Mouse (Mus musculus) midbrain, embryonic 15.5 days (tissue): ENCODE measurements around the gene Ccdc103. TPM values are rescaled to one million over a fixed set of nuclear protein-coding genes. Genes with fewer than 3 reads are reported as not detected.

Experiments used
- ATAC-seq: fragments of 200-750 bp; cut with Nextera tagmentation; replicated peaks from 2 replicates; pipeline ENCODE4 v1.8.0; 2017; ENCODE audit warnings: moderate TSS enrichment
- H3K27ac ChIP-seq: fragments of 300-500 bp; sonication (generic); 2 replicates; pipeline ENCODE4 v1.5.1; 2015; ENCODE audit warnings: mild to moderate bottlenecking, inconsistent platforms
- H3K27me3 ChIP-seq: fragments of 300-500 bp; sonication (generic); replicated peaks from 2 replicates; pipeline ENCODE4 v1.6.1; 2015; ENCODE audit warnings: inconsistent platforms
- H3K36me3 ChIP-seq: fragments of 300-500 bp; sonication (generic); replicated peaks from 2 replicates; pipeline ENCODE4 v1.6.1; 2015; ENCODE audit warnings: inconsistent platforms
- H3K4me1 ChIP-seq: fragments of 300-500 bp; sonication (generic); 2 replicates; pipeline ENCODE4 v1.6.1; 2015; ENCODE audit warnings: inconsistent platforms
- H3K4me2 ChIP-seq: fragments of 300-500 bp; sonication (generic); 2 replicates; pipeline ENCODE4 v1.6.1; 2015; ENCODE audit warnings: inconsistent platforms, mild to moderate bottlenecking, moderate library complexity
- H3K4me3 ChIP-seq: fragments of 300-500 bp; sonication (generic); 2 replicates; pipeline ENCODE4 v1.5.1; 2015; ENCODE audit warnings: mild to moderate bottlenecking, inconsistent platforms
- H3K9ac ChIP-seq: fragments of 300-500 bp; sonication (generic); 2 replicates; pipeline ENCODE4 v1.6.1; 2015; ENCODE audit warnings: mild to moderate bottlenecking, inconsistent platforms
- H3K9me3 ChIP-seq: fragments of 300-500 bp; sonication (generic); 2 replicates; pipeline ENCODE4 v1.6.1; 2016; ENCODE audit warnings: inconsistent platforms
- WGBS: fragments of 180-500 bp; shearing (Covaris S2); methylation state at CpG from one replicate; pipeline ENCODE4 v1.1.7; 2015; ENCODE audit warnings: mixed read lengths; 5-methylcytosine and 5-hydroxymethylcytosine counted together
- polyA plus RNA-seq: library from polyadenylated mRNA; unstranded; fragments of >200 nt; fragmentation: Nextera tagmentation; extraction: Ambion mirVana; gene quantifications from 2 replicates; pipeline ENCODE4 v1.2.1, GENCODE M21; 2015

Gene Ccdc103
- polyA plus RNA-seq, 1 experiment from 2014 or later = 2.0 TPM

DNA sequence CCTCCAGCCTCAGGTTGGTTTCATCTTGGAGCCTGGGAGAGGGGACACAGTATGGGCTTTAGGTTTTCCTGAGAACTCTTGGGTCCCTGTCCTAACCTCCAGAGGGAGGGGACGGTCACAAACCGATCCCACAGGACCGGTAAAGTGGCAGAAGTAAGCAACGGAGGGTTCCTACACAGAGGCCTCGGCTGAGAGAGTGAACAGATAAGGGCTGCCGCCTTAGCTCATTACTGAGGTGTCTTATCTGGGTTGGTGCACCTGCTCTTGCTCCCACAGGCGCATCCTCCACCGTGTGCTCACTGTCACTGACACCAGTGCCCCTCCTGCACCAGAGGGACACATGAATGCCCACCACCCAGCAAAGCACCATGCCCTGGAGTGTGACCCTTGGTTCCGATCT, 14.8 kb downstream of the Ccdc103 start:
- H3K27me3 ChIP-seq = peaks cover 39% of the 10 kb centered on the region
- no peak overlapping the region for H3K4me2 ChIP-seq

DNA sequence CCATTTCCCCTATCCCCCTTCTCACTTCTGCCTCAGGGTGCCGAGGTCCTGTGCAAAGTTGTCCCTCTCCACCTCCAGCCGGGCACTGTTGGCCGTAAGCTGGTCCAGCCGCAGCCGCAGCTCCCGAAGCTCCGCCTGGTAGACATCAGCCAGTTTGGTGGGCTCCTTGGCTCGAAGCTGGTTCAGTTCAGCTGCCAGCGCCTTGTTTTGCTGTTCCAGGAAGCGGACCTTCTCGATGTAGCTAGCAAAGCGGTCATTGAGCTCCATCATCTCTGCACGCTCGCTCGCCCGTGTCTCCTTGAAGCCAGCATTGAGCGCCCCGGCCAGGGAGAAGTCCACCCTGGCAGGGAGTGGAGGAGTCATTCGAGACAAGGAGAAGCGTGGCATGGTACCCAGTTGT, 15.6 kb downstream of the Ccdc103 start:
- no peak overlapping the region for H3K27ac ChIP-seq
- no peak overlapping the region for H3K4me3 ChIP-seq
- no peak overlapping the region for H3K4me2 ChIP-seq
- 81% methylated on average over 20 of the region's 20 CpGs for WGBS
- H3K9me3 ChIP-seq = no peaks in the 10 kb centered on the region
- ATAC-seq = no peak
- no peak overlapping the region for H3K9ac ChIP-seq
- peaks cover 37% of the 10 kb centered on the region for H3K27me3 ChIP-seq
- H3K36me3 ChIP-seq = no peaks in the 10 kb centered on the region
- peaks cover 6% of the 10 kb centered on the region; the same call in 1 of the 2 replicates for H3K4me1 ChIP-seq

More for the DNA sequence above, 14.8 kb downstream of the Ccdc103 start:
- Histone ChIP-seq H3K36me3 (no peaks in the 10 kb centered on the region), H3K9me3 (no peaks in the 10 kb centered on the region), H3K27ac (no peak overlapping the region), H3K4me3 (no peak overlapping the region), H3K4me1 (peaks cover 6% of the 10 kb centered on the region; the same call in 1 of the 2 replicates), H3K9ac (no peak overlapping the region)
- ATAC-seq = no peak
- 82% methylated on average over 9 of the region's 9 CpGs for WGBS

DNA sequence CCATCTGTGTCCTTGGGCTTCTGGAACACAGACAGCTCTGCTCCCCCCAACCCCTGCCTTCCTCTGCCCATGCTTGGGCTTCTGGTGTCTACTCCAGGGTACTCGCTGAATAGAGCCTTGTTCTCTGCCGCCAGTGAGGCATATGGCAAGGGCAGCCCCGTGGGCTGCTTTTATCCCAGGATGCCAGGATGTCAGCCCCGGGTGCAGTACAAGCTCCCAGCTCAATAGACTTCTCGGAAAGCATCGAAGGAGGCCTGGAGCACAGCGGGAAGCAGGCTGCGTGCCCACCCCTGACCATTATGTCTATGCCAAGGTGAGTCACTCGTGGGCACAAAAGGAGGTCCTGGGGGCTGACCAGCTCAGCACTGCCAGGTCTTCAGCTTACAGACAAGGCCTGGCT, 17.4 kb downstream of the Ccdc103 start:
- H3K36me3 ChIP-seq = no peaks in the 10 kb centered on the region
- no peak overlapping the region for H3K4me2 ChIP-seq
- H3K27ac ChIP-seq = no peak overlapping the region
- no peak overlapping the region for H3K9ac ChIP-seq
- peak; percentile 63 for ATAC-seq
- no peak overlapping the region for H3K4me3 ChIP-seq
- WGBS = 60% methylated on average over 9 of the region's 9 CpGs
- H3K9me3 ChIP-seq = no peaks in the 10 kb centered on the region
- H3K27me3 ChIP-seq = peaks cover 21% of the 10 kb centered on the region
- H3K4me1 ChIP-seq = peaks cover under 1% of the 10 kb centered on the region; the same call in 1 of the 2 replicates

DNA sequence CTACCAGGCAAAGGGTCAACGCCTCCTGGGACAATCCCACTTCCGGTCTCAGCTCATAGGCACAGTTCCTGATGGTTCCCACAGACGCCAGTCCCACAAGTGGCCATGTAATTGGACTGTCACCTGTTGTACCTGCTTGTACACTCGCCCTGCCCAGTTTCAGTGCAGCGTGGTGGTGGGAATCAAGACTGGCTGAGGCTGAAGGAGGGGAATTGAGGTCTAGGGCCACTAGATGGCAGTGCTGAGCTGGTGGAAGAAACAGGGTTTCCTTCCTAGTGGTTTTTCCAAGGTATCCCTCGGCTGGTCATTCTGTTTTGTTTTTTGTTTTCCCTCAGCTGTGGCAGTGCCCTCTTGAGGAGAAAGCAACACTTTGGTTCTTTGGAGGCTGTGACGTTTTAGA, 19.8 kb downstream of the Ccdc103 start, which contains the start of gene Gfap:
Gene Gfap, minus strand, starts transcription at position 150 of the 400 bp plus-strand sequence.
- 14% methylated on average over 7 of the region's 7 CpGs for WGBS

DNA sequence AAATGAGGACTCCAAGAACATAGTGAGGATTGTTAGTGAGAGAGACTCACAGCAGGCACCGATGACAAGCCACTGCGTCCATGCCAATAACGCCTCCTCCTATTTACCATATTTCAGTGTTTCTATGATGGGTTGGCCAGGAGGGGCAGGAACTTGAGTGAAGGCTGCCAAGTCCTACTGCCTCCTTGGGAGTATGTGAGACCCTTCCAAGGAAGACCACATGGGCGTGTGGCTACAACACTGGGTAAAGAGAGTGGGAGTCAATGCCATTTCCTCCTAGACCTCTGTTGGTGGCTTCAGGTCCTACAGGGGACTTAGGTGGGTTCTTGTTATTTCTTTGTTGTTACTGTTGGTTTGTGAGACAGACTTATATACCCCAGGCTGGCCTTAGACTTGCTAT, 20.2 kb downstream of the Ccdc103 start:
- H3K4me1 ChIP-seq = no peaks in the 10 kb centered on the region
- H3K9ac ChIP-seq = no peak overlapping the region
- H3K4me3 ChIP-seq = no peak overlapping the region
- no peaks in the 10 kb centered on the region for H3K9me3 ChIP-seq
- H3K27ac ChIP-seq = no peak overlapping the region
- no peak overlapping the region for H3K4me2 ChIP-seq
- 61% methylated on average over 4 of the region's 4 CpGs for WGBS
- no peaks in the 10 kb centered on the region for H3K27me3 ChIP-seq
- 0 out of 2 replicates have a peak, but pooled peaks have one; percentile 39 for ATAC-seq
- H3K36me3 ChIP-seq = no peaks in the 10 kb centered on the region

More for the DNA sequence above, 19.8 kb downstream of the Ccdc103 start, which contains the start of gene Gfap:
- Histone ChIP-seq H3K36me3 (no peaks in the 10 kb centered on the region), H3K27ac (no peak within 1 kb of the TSS), H3K9ac (no peak within 1 kb of the TSS), H3K9me3 (no peaks in the 10 kb centered on the region), H3K4me3 (no peak within 1 kb of the TSS), H3K27me3 (no peaks in the 10 kb centered on the region), H3K4me1 (no peaks in the 10 kb centered on the region), H3K4me2 (no peak within 1 kb of the TSS)
- ATAC-seq = 0 out of 2 replicates have a peak, but pooled peaks have one; percentile 30

DNA sequence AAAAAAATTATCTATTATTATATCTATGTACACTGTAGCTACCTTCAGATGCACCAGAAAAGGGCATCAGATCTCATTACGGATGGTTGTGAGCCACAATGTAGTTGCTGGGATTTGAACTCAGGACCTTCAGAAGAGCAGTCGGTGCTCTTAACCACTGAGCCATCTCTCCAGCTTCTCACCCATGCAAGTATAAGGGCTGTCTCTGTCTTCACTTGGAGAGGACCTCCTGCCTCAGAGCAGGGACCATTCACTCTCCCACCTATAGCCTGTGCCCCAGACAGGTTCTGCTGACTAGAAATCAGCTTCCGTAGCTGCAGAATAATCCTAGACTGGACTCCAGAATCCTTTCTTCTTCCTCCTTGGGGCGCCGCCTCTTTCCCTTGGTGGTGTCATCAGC, 21.1 kb downstream of the Ccdc103 start:
- Histone ChIP-seq H3K4me2 (no peak overlapping the region), H3K27me3 (no peaks in the 10 kb centered on the region), H3K27ac (no peak overlapping the region), H3K9me3 (no peaks in the 10 kb centered on the region), H3K4me1 (no peaks in the 10 kb centered on the region), H3K36me3 (no peaks in the 10 kb centered on the region), H3K9ac (no peak overlapping the region), H3K4me3 (no peak overlapping the region)
- ATAC-seq = no peak
- 71% methylated on average over 5 of the region's 5 CpGs for WGBS

DNA sequence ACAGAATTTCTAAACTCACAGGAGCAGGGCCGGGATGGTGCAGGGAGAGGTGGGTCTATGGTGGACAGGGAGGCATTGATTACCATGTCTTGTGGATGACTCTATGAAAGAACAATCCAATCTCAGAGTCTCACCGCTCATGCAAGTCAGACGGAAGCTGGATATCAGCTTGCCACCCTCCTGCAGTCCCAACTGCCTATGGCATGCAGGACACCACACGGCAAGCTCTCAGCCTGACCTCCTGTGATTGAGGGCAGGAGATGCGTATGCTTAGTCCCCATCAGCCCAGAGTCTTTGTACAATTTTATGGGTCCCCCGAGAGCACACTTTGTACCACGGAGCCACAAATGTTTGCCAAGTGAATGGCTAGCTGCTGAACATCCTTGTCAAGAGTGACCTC, 22.6 kb downstream of the Ccdc103 start:
- H3K27me3 ChIP-seq = no peaks in the 10 kb centered on the region
- WGBS = 79% methylated on average over 7 of the region's 7 CpGs
- no peaks in the 10 kb centered on the region for H3K9me3 ChIP-seq
- no peaks in the 10 kb centered on the region for H3K36me3 ChIP-seq
- no peaks in the 10 kb centered on the region for H3K4me1 ChIP-seq
- H3K4me2 ChIP-seq = no peak overlapping the region
- no peak overlapping the region for H3K4me3 ChIP-seq
- no peak for ATAC-seq
- H3K9ac ChIP-seq = no peak overlapping the region
- no peak overlapping the region for H3K27ac ChIP-seq

DNA sequence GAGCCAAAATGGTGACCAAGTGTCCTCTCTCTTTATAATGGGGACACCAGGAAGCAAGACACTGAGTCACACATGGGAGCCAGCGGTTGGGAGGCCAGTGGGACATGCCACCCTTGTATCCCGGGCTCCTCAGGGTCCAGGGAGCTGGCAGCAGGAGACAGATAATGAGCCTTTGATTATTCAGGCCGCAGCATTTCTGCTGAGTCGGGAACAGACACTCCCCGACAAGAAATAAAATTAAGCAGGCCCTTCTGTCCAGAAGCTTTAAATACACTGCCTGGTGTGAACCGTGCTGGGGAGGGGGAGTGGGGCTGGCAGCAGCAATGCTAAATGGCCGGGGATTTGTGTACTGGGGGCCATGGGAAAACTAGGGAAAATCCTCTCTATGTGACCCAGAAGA, 30.4 kb downstream of the Ccdc103 start:
- Histone ChIP-seq H3K9me3 (no peaks in the 10 kb centered on the region), H3K4me3 (no peak overlapping the region), H3K27me3 (no peaks in the 10 kb centered on the region), H3K4me2 (no peak overlapping the region), H3K27ac (no peak overlapping the region), H3K9ac (no peak overlapping the region), H3K36me3 (no peaks in the 10 kb centered on the region), H3K4me1 (no peaks in the 10 kb centered on the region)
- no peak for ATAC-seq
- 72% methylated on average over 7 of the region's 7 CpGs for WGBS

DNA sequence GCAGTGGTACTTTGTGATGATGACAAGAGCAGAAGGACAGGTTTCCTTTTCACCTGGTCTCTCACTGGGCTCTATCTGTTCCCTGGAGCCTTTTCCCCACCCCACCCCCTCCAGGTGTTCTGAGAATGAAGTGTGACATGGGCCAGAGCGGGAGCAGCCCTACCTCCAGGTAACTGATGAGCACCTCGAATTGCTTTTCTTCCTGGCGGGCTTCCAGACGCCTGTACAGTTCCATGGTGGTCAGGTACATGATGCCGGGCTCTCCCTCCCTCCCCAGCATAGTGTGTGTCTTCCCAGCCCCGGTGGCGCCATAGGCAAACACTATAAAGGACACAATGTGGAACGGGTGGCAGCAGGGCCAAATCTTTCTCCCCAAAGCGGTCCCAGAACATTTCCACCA, 34.4 kb downstream of the Ccdc103 start:
- H3K27ac ChIP-seq = no peak overlapping the region
- H3K4me2 ChIP-seq = no peak overlapping the region
- H3K4me1 ChIP-seq = no peaks in the 10 kb centered on the region
- no peaks in the 10 kb centered on the region for H3K36me3 ChIP-seq
- 93% methylated on average over 9 of the region's 9 CpGs for WGBS
- no peak overlapping the region for H3K4me3 ChIP-seq
- ATAC-seq = no peak
- H3K9me3 ChIP-seq = no peaks in the 10 kb centered on the region
- no peaks in the 10 kb centered on the region for H3K27me3 ChIP-seq
- no peak overlapping the region for H3K9ac ChIP-seq

DNA sequence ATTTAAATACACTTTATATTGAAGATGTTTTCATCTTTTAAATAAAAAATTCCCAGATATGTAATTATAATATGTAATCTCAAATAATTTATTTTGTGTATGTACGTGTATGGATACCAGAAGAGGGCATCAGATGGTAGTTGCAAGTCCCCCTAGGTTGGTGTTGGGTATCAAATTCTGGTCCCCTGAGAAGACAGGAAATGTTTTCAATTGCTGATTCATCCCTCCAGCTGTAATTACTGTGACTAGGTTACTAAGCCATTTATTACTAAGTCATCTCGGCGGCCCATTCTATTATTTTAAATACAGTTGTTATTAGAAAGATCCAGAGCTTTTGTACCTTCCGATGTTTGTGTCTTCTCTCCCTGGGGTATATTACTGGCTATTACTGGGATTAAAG, 37.1 kb downstream of the Ccdc103 start:
- H3K4me1 ChIP-seq = peaks cover 9% of the 10 kb centered on the region
- ATAC-seq = no peak
- WGBS = 76% methylated on average over 4 of the region's 4 CpGs

DNA sequence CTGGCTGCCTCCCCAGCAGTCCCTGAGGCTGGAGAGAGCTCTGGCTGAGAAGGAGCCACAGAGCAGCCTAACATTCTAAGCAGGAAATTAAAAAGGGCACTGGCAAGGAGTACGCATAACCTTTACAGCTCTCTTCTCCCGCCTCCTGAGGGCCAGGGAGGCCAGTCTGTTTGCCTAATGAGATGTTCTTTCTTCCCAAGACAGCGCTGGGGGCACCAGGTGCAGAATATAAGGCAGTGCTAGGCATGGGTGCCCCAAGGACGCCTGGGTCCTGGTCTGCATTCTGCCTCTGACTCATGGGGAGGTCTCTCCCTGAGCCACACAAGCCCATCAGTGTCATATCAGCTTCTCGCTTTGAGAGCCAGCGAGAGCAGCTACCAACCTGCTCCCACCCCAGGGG, 40.5 kb downstream of the Ccdc103 start:
- Histone ChIP-seq H3K4me1 (peaks cover 18% of the 10 kb centered on the region), H3K9ac (no peak overlapping the region), H3K4me3 (no peak overlapping the region), H3K4me2 (peak overlapping the region; percentile 10; the same call in 1 of the 2 replicates), H3K27me3 (no peaks in the 10 kb centered on the region; the same call in 1 of the 2 replicates), H3K9me3 (no peaks in the 10 kb centered on the region), H3K27ac (no peak overlapping the region), H3K36me3 (no peaks in the 10 kb centered on the region)
- ATAC-seq = no peak
- WGBS = 61% methylated on average over 6 of the region's 6 CpGs

More for the DNA sequence above, 37.1 kb downstream of the Ccdc103 start:
- no peaks in the 10 kb centered on the region for H3K36me3 ChIP-seq
- no peaks in the 10 kb centered on the region; the same call in 1 of the 2 replicates for H3K27me3 ChIP-seq
- no peaks in the 10 kb centered on the region for H3K9me3 ChIP-seq
- H3K9ac ChIP-seq = no peak overlapping the region
- no peak overlapping the region for H3K4me3 ChIP-seq
- no peak overlapping the region for H3K27ac ChIP-seq
- no peak overlapping the region for H3K4me2 ChIP-seq

DNA sequence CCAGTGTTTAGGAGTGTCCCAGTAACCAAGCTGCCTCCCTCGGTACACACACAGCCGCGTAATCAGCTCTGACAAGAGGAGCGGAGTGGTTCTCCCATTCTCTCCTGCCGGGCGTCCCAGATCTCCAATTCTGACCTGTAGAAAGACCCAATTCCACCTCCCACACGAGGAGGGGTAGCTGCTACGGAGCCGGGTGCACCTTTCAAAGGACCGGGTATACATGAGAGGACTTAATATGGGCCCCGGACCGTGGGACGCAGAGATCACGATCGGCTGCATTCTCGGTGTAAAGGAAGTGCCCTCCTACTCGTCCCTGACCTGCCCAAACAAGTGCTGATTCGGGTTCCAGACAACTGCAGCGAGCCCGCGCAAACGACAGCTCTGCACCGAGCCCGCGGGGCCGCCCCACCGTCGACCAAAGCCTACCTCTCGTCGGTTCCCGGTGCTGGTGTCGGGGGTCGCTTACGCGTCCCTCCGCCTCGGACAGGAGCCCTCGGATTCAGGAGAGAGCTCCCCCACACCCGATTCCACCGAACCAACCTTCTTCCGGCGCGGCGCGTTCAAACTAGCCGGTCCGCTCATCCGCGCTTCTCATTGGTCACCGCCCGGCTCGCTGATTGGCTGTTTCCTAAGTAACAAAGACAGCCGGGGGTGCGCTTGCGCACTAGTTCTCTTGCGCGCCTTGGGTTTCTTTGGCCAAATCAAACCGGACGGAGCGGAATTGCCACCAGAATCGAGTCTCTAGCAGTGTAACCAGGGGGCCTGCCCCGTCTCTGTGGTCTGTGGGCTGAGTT, 43.8 kb downstream of the Ccdc103 start, which contains the start of gene Kif18b:
Gene Kif18b, minus strand, starts transcription at position 568 of the 794 bp plus-strand sequence.
- Histone ChIP-seq H3K4me2 (peak within 1 kb of the TSS; percentile 78), H3K9ac (peak within 1 kb of the TSS; percentile 37), H3K4me1 (peaks cover 18% of the 10 kb centered on the region), H3K4me3 (peak within 1 kb of the TSS; percentile 49), H3K27ac (peak within 1 kb of the TSS; percentile 66), H3K36me3 (no peaks in the 10 kb centered on the region), H3K27me3 (no peaks in the 10 kb centered on the region; the same call in 1 of the 2 replicates), H3K9me3 (no peaks in the 10 kb centered on the region)
- under 1% methylated on average over 62 of the region's 62 CpGs for WGBS
- peak; percentile 85 for ATAC-seq
